ENCODE assay signal across 12 mouse cellular contexts in genomic region chr8:121213236-121213635, GRCm38 (mm10).
DNase-seq lines count a peak whose midpoint lies in the region; ATAC-seq and TF ChIP-seq lines count a peak whose summit lies in the region.
"Had no signal": no experiment of that assay in that cellular context is flagged by ENCODE, and none has a peak within 500 bp of the region (broad histone marks: within the 10 kb centered on the region; RNA-seq: fewer than 3 reads in every experiment).

No protein-coding gene starts in this region.

- H3K9me3 ChIP-seq in heart, postnatal 0 days (replicated peaks; ENCODE audit: control insufficient read depth, low read length): no peaks in the 10 kb centered on the region
- peaks cover 6% of the 10 kb centered on the region; the same call in 1 of the 2 replicates for H3K9me3 ChIP-seq in embryonic facial prominence, embryonic 10.5 days
- H3K9me3 ChIP-seq in forebrain, embryonic 12.5 days: 0 out of 2 replicates have a peak, but pooled peaks cover 1% of the 10 kb centered on the region
- H3K9me3 ChIP-seq: embryonic facial prominence, embryonic 13.5 days had no signal

- no peak overlapping the region for H3K27ac ChIP-seq in heart, postnatal 0 days (ENCODE audit: low read depth)
- H3K27ac ChIP-seq in thymus, adult 2 months (ENCODE audit: control insufficient read depth, insufficient read depth, low read length): no peak overlapping the region
- H3K27ac ChIP-seq in embryonic facial prominence, embryonic 10.5 days (replicated peaks): 0 out of 2 replicates have a peak overlapping the region, but pooled peaks have one; percentile 27
- no peak overlapping the region for H3K27ac ChIP-seq in forebrain, embryonic 12.5 days

- no peaks in the 10 kb centered on the region for H3K4me1 ChIP-seq in heart, postnatal 0 days (ENCODE audit: control insufficient read depth, insufficient read depth)
- H3K4me1 ChIP-seq in thymus, adult 2 months (replicated peaks; ENCODE audit: control insufficient read depth, insufficient read depth, low read length): no peaks in the 10 kb centered on the region
- peaks cover 26% of the 10 kb centered on the region for H3K4me1 ChIP-seq in embryonic facial prominence, embryonic 10.5 days
- peaks cover 5% of the 10 kb centered on the region; the same call in 1 of the 2 replicates for H3K4me1 ChIP-seq in forebrain, embryonic 12.5 days

- no peak for DNase-seq in heart, postnatal 0 days (ENCODE audit: low spot score)
- DNase-seq in heart, postnatal 4 days: no peak
- no peak for DNase-seq in thymus, adult 2 months
- no peak for DNase-seq in thymus, postnatal 0 days (ENCODE audit: low spot score)
- DNase-seq in embryonic facial prominence, embryonic 10.5 days (ENCODE audit: low spot score): peak; percentile 57
- no peak for DNase-seq in yolk sac, embryonic 10.5 days (ENCODE audit: low spot score)
- DNase-seq in frontal cortex, postnatal 36 days (ENCODE audit: low spot score in 2 of 2): no peak
- DNase-seq: heart, adult 18-20 months; kidney, adult 11 months; spleen, adult 18-20 months had no signal

- H3K36me3 ChIP-seq in heart, postnatal 0 days (replicated peaks; ENCODE audit: control insufficient read depth, insufficient read depth, low read length): no peaks in the 10 kb centered on the region
- no peaks in the 10 kb centered on the region for H3K36me3 ChIP-seq in thymus, adult 2 months (ENCODE audit: control insufficient read depth, insufficient read depth, low read length)
- H3K36me3 ChIP-seq in embryonic facial prominence, embryonic 10.5 days (replicated peaks): no peaks in the 10 kb centered on the region
- H3K36me3 ChIP-seq in forebrain, embryonic 12.5 days (replicated peaks): no peaks in the 10 kb centered on the region
- H3K36me3 ChIP-seq: embryonic facial prominence, embryonic 13.5 days had no signal

- H3K4me2 ChIP-seq in heart, postnatal 0 days (ENCODE audit: low read depth, low read length): no peak overlapping the region
- H3K4me2 ChIP-seq in forebrain, embryonic 12.5 days: no peak overlapping the region
- H3K4me2 ChIP-seq: embryonic facial prominence, embryonic 13.5 days had no signal

- no peak; the same call in 1 of the 2 replicates for ATAC-seq in heart, postnatal 0 days (ENCODE audit: insufficient read depth, low read depth)
- ATAC-seq in forebrain, embryonic 12.5 days (ENCODE audit: low FRiP score): no peak

- TF ChIP-seq POLR2A in thymus, adult 2 months (IDR thresholded peaks at IDR 0.05; ENCODE audit: control insufficient read depth, extremely low read depth, insufficient read depth, low read length, poor library complexity): no peak

- H3K4me3 ChIP-seq in heart, postnatal 0 days (ENCODE audit: low read depth, low read length): no peak overlapping the region
- H3K4me3 ChIP-seq in thymus, adult 2 months (ENCODE audit: control insufficient read depth, insufficient read depth, low read length): no peak overlapping the region
- no peak overlapping the region for H3K4me3 ChIP-seq in embryonic facial prominence, embryonic 10.5 days
- H3K4me3 ChIP-seq in forebrain, embryonic 12.5 days (replicated peaks): no peak overlapping the region
- H3K4me3 ChIP-seq: embryonic facial prominence, embryonic 13.5 days had no signal

- TF ChIP-seq CTCF in heart, postnatal 0 days (IDR thresholded peaks at IDR 0.05; ENCODE audit: low read depth): peak; percentile 41
- TF ChIP-seq CTCF in thymus, adult 2 months (IDR thresholded peaks at IDR 0.05; ENCODE audit: borderline replicate concordance, control insufficient read depth, extremely low read depth, insufficient read depth, low read length, poor library complexity): peak; percentile 53; the same call in 1 of the 2 replicates

- no peak for TF ChIP-seq EP300 in heart, postnatal 0 days (IDR thresholded peaks at IDR 0.05; ENCODE audit: low read depth)

- WGBS in heart, postnatal 0 days: 46% methylated on average over 15 of the region's 15 CpGs
- 55% methylated on average over 15 of the region's 15 CpGs for WGBS in thymus, adult 2 months
- WGBS in embryonic facial prominence, embryonic 10.5 days: 48% methylated on average over 15 of the region's 15 CpGs
- 60% methylated on average over 15 of the region's 15 CpGs for WGBS in forebrain, embryonic 12.5 days

- no peaks in the 10 kb centered on the region for H3K27me3 ChIP-seq in heart, postnatal 0 days (ENCODE audit: control insufficient read depth, insufficient read depth, low read length)
- no peaks in the 10 kb centered on the region for H3K27me3 ChIP-seq in thymus, adult 2 months (ENCODE audit: control insufficient read depth, insufficient read depth, low read length)
- H3K27me3 ChIP-seq in embryonic facial prominence, embryonic 10.5 days (replicated peaks; ENCODE audit: low read depth, poor library complexity, severe bottlenecking): peaks cover 21% of the 10 kb centered on the region; the same call in 1 of the 2 replicates
- no peaks in the 10 kb centered on the region for H3K27me3 ChIP-seq in forebrain, embryonic 12.5 days

- H3K9ac ChIP-seq in heart, postnatal 0 days (replicated peaks; ENCODE audit: low read depth, low read length): no peak overlapping the region
- no peak overlapping the region for H3K9ac ChIP-seq in forebrain, embryonic 12.5 days
- H3K9ac ChIP-seq: embryonic facial prominence, embryonic 13.5 days had no signal
